Mouse (Mus musculus) neural tube, embryonic 15.5 days (tissue): ENCODE results near the gene Pram1. TPM values are rescaled to one million over a fixed set of nuclear protein-coding genes. Genes with fewer than 3 reads are reported as not detected.

Source experiments
- ATAC-seq: fragments of 200-750 bp; cut with Nextera tagmentation; 2 replicates; pipeline ENCODE4 v1.8.0; 2017; ENCODE audit warnings: mild to moderate bottlenecking, moderate TSS enrichment, moderate library complexity; ENCODE audit not compliant: low FRiP score
- H3K27ac ChIP-seq: fragments of 300-500 bp; sonication (generic); replicated peaks from 2 replicates; pipeline ENCODE4 v1.5.1; 2015; ENCODE audit warnings: mild to moderate bottlenecking, inconsistent platforms
- H3K27me3 ChIP-seq: fragments of 300-500 bp; sonication (generic); replicated peaks from 2 replicates; pipeline ENCODE4 v1.6.1; 2015; ENCODE audit warnings: inconsistent platforms
- H3K36me3 ChIP-seq: fragments of 300-500 bp; sonication (generic); 2 replicates; pipeline ENCODE4 v1.6.1; 2015; ENCODE audit warnings: inconsistent platforms
- H3K4me1 ChIP-seq: fragments of 300-500 bp; sonication (generic); 2 replicates; pipeline ENCODE4 v1.6.1; 2015; ENCODE audit warnings: inconsistent platforms
- H3K4me2 ChIP-seq: fragments of 300-500 bp; sonication (generic); 2 replicates; pipeline ENCODE4 v1.6.1; 2015; ENCODE audit warnings: inconsistent platforms, mild to moderate bottlenecking, moderate library complexity
- H3K4me3 ChIP-seq: fragments of 300-500 bp; sonication (generic); replicated peaks from 2 replicates; pipeline ENCODE4 v1.5.1; 2015; ENCODE audit warnings: mild to moderate bottlenecking, inconsistent platforms
- H3K9ac ChIP-seq: fragments of 300-500 bp; sonication (generic); replicated peaks from 2 replicates; pipeline ENCODE4 v1.6.1; 2015; ENCODE audit warnings: mild to moderate bottlenecking, inconsistent platforms
- H3K9me3 ChIP-seq: fragments of 300-500 bp; sonication (generic); replicated peaks from 2 replicates; pipeline ENCODE4 v1.6.1; 2016; ENCODE audit warnings: inconsistent platforms
- whole genome bisulfite sequencing: fragments of 180-500 bp; shearing (Covaris S2); methylation state at CpG from one replicate; pipeline ENCODE4 v1.1.7; 2015; ENCODE audit warnings: mixed read lengths; 5-methylcytosine and 5-hydroxymethylcytosine counted together
- polyA plus RNA-seq: library from polyadenylated mRNA; unstranded; fragments of >200 nt; fragmentation: Nextera tagmentation; extraction: Ambion mirVana; gene quantifications from 2 replicates; pipeline ENCODE4 v1.2.1, GENCODE M21; 2015

Pram1 gene
- polyA plus RNA-seq, 1 experiment from 2014 or later, result 0.61 TPM

DNA sequence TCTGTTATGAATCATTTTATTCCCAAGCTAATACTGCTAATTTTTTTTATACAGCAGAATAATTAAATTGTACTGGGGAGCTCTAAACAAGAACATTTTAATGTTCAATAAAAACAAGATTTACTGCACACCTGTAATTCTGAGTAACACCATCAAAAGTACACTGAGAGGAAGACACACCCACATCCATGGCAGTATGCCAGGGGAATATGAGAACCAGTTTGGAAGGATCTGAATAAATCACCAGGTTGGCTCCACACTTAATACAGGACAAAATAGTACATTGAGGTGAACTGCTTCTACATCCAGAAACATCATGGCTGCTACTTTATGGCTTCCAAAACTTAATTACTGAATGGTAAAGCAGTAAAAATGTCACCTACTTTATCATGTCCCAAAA is 37.6 kb downstream of the Pram1 start:
- H3K4me1 ChIP-seq, result peaks cover 12% of the 10 kb centered on the region; the same call in 1 of the 2 replicates
- no peak overlapping the region for H3K27ac ChIP-seq
- no peak overlapping the region for H3K9ac ChIP-seq
- no peak overlapping the region for H3K4me2 ChIP-seq
- H3K27me3 ChIP-seq, result no peaks in the 10 kb centered on the region
- H3K9me3 ChIP-seq, result no peaks in the 10 kb centered on the region
- H3K4me3 ChIP-seq, result no peak overlapping the region
- no peak for ATAC-seq
- peaks cover 24% of the 10 kb centered on the region for H3K36me3 ChIP-seq

DNA sequence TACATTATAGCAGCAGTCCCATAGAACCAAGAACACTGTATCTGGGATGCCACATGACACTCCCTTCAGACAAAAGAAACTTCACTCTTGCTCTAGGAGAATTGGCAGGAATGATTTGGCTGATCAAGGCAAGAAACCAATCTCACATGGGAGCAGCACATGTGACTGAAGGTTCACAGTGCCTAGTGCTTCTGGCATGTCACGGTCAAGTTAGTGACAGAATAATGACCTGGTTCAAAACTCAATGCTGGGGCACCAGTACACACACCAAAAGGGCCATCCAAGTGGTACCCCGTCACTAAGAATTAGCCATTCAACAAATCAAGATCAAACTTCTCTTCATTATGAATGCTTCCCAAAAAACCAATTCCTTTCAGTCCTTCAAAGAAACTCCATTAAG is 38.2 kb downstream of the Pram1 start:
- Histone ChIP-seq H3K4me1 (peaks cover 14% of the 10 kb centered on the region; the same call in 1 of the 2 replicates), H3K4me2 (no peak overlapping the region), H3K4me3 (no peak overlapping the region), H3K36me3 (peaks cover 24% of the 10 kb centered on the region), H3K27me3 (no peaks in the 10 kb centered on the region), H3K9me3 (no peaks in the 10 kb centered on the region), H3K27ac (no peak overlapping the region), H3K9ac (no peak overlapping the region)
- ATAC-seq, result no peak
- 88% methylated on average over 2 of the region's 2 CpGs for WGBS

DNA sequence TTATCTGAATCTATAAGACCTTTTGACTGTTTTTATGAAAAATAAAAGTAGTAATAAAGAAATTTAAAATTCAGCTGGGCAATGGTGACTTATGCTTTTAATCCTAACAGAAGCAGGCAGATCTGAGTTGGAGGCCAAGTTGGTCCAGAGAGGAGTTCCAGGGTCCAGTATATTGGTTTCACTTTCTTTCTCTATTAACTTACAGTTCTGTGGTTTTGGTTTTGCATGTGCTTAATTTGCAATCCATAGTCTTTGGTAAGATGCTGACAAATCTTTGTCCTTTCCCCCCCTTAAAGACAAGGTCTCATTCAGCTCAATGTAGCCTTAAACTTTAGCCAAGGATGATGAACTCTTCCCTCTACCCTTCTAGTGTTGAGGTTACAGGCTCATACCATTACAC is 40.9 kb downstream of the Pram1 start:
- no peaks in the 10 kb centered on the region for H3K9me3 ChIP-seq
- no peak overlapping the region for H3K4me2 ChIP-seq
- H3K27me3 ChIP-seq, result no peaks in the 10 kb centered on the region
- no peak for ATAC-seq
- H3K27ac ChIP-seq, result no peak overlapping the region
- no peak overlapping the region for H3K4me3 ChIP-seq
- no peak overlapping the region for H3K9ac ChIP-seq
- peaks cover 20% of the 10 kb centered on the region for H3K36me3 ChIP-seq
- peaks cover 36% of the 10 kb centered on the region for H3K4me1 ChIP-seq

DNA sequence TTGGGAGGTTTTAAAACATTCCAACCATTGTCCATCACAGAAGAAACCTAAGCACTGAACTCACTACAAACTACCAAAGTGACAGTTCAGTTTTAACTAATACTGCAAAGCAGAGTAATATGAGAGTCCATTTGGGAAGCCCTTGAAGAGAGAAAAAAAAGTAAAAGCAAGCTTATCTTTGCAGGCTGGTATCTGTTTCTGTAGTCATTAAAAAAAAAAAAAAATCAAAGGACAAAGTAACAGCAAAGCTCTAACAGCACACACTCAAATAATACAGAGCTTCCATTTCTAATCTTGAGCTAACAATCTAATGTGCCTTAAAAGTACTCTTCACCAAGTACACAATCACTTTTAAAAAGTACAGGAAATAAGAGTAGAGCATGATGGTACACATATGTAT is 43.9 kb downstream of the Pram1 start:
- peaks cover 9% of the 10 kb centered on the region for H3K36me3 ChIP-seq
- peaks cover 49% of the 10 kb centered on the region for H3K4me1 ChIP-seq
- no peaks in the 10 kb centered on the region for H3K9me3 ChIP-seq
- H3K27me3 ChIP-seq, result no peaks in the 10 kb centered on the region
- no peak overlapping the region for H3K4me3 ChIP-seq
- peak overlapping the region; percentile 92; the same call in 1 of the 2 replicates for H3K4me2 ChIP-seq
- H3K9ac ChIP-seq, result no peak overlapping the region
- H3K27ac ChIP-seq, result no peak overlapping the region
- ATAC-seq, result no peak

DNA sequence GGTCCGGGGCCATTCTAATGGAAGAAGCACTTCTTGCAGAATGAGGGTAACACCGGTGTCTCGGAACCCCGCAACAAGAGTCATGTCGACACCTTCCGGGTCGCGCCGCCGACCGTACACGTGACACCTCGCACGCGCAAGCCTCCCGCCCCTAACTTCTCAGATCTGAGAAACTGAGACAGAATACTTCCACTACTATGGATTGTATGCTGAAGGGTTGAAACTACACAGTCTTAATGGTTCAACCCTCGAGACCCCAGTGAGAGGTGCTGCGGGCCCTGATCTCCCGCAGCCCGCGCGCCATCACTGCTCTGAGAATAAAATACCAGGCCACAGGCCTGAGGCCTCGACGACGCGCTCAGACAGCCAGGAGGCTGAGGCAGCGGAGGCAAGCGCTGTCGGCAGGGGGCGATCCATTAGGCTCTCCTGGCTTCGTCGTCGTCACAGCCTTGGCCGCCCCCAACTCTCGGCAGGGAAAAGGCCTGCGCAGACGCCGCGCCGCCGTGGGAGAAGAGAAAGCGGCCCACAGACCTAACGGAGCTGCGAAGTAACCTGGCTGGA is 46.9 kb downstream of the Pram1 start:
- H3K4me2 ChIP-seq, result peak overlapping the region; percentile 92
- H3K4me1 ChIP-seq, result peaks cover 45% of the 10 kb centered on the region
- no peaks in the 10 kb centered on the region for H3K36me3 ChIP-seq
- peak; percentile 88 for ATAC-seq
- peak overlapping the region; percentile 89 for H3K9ac ChIP-seq
- H3K9me3 ChIP-seq, result no peaks in the 10 kb centered on the region
- under 1% methylated on average over 40 of the region's 44 CpGs for WGBS
- peak overlapping the region; percentile 93 for H3K4me3 ChIP-seq
- H3K27me3 ChIP-seq, result no peaks in the 10 kb centered on the region
- H3K27ac ChIP-seq, result peak overlapping the region; percentile 98

DNA sequence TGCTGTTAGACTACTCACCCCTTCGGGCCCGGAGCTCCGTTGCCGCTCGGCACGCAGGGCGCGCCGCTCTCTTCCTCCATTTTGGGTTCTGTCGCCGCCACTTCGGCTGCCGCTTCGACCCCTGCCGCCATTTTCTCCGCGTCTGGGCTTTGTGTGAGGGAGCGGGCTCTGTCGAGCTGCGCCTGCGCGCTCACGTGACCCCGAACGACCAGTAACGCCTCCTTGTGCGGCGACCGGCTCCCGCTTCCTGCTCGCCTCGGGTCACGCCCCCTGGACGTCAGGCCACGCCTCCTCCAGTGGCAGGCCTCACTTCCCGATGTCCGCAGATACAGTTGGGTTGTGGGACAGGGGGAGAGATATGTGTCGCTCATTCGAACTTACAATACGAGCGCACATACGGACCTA is 47.4 kb downstream of the Pram1 start:
- peaks cover 43% of the 10 kb centered on the region for H3K4me1 ChIP-seq
- WGBS, result 0% methylated on average over 42 of the region's 42 CpGs
- H3K27ac ChIP-seq, result peak overlapping the region; percentile 98
- no peaks in the 10 kb centered on the region for H3K9me3 ChIP-seq
- no peaks in the 10 kb centered on the region for H3K36me3 ChIP-seq
- peak; percentile 98 for ATAC-seq
- H3K4me3 ChIP-seq, result peak overlapping the region; percentile 93
- peak overlapping the region; percentile 92 for H3K4me2 ChIP-seq
- H3K9ac ChIP-seq, result peak overlapping the region; percentile 89
- no peaks in the 10 kb centered on the region for H3K27me3 ChIP-seq

DNA sequence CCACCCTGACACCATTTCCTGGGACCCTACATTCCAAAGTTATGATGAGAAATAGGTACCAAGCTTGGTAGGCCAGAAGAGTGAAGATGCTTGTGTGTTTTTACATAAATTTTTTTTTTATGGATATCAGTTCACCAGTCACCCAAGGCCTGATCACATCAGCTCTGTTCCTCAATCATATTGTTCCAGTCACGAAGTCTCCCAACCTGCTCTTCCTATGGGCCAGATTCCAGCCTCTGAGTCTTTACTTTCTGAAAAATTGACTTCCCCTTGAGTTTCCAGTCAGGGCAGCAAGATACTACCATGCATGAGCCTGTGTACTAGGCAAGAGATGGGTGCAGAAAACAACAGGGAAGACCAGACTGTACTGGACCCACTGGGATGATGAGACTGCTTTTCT is 48.9 kb downstream of the Pram1 start, which contains the start of gene Hnrnpm:
Hnrnpm (minus strand) TSS at position 101 of the 400 bp plus-strand sequence.
- H3K27ac ChIP-seq, result peak within 1 kb of the TSS; percentile 98
- H3K4me2 ChIP-seq, result peak within 1 kb of the TSS; percentile 92
- H3K36me3 ChIP-seq, result peaks cover 8% of the 10 kb centered on the region
- no peaks in the 10 kb centered on the region for H3K9me3 ChIP-seq
- H3K4me1 ChIP-seq, result peaks cover 33% of the 10 kb centered on the region
- peak within 1 kb of the TSS; percentile 93 for H3K4me3 ChIP-seq
- WGBS, result 97% methylated on average over 1 of the region's 1 CpGs
- H3K9ac ChIP-seq, result peak within 1 kb of the TSS; percentile 50
- no peak for ATAC-seq
- H3K27me3 ChIP-seq, result no peaks in the 10 kb centered on the region

Other genes starting within 250 kb of the Pram1 start
- 11.1 and 13.6 TPM in 2 replicates for gene Zfp101, start 243.4 kb upstream of the Pram1 start, polyA plus RNA-seq
- not detected in 2 replicates for gene Actl9, start 205.2 kb upstream of the Pram1 start, polyA plus RNA-seq
- gene Adamts10, start 113.9 kb upstream of the Pram1 start, polyA plus RNA-seq, result 57.7 and 63.9 TPM in 2 replicates
- gene Myo1f, start 82.3 kb upstream of the Pram1 start, polyA plus RNA-seq, result 2.1 and 4.7 TPM in 2 replicates
- 56.1 and 62.3 TPM in 2 replicates for gene Zfp414, start 9.0 kb upstream of the Pram1 start, polyA plus RNA-seq
- 161 and 203 TPM in 2 replicates for gene Hnrnpm, start 48.8 kb downstream of the Pram1 start, polyA plus RNA-seq
- 77.4 and 81.5 TPM in 2 replicates for gene March2, start 80.6 kb downstream of the Pram1 start, polyA plus RNA-seq
- gene Rab11b, start 122.5 kb downstream of the Pram1 start, polyA plus RNA-seq, result 519 and 596 TPM in 2 replicates
- 21.6 and 23.3 TPM in 2 replicates for gene Angptl4, start 143.8 kb downstream of the Pram1 start, polyA plus RNA-seq
- gene Kank3, start 172.5 kb downstream of the Pram1 start, polyA plus RNA-seq, result 46.7 and 48.5 TPM in 2 replicates
- 534 and 619 TPM in 2 replicates for gene Rps28, start 186.5 kb downstream of the Pram1 start, polyA plus RNA-seq
- gene Ndufa7, start 186.5 kb downstream of the Pram1 start, polyA plus RNA-seq, result 515 and 564 TPM in 2 replicates
- 53.9 and 56.1 TPM in 2 replicates for gene Cd320, start 205.0 kb downstream of the Pram1 start, polyA plus RNA-seq
- gene Gm7029, start 235.8 kb downstream of the Pram1 start, polyA plus RNA-seq, result not detected in 2 replicates